ENCODE assay signal across 10 mouse cellular contexts in genomic region chr12:73544736-73545671, GRCm38 (mm10). TPM values are rescaled to one million over a fixed set of nuclear protein-coding genes. Genes with fewer than 3 reads are reported as not detected.
A peak's percentile ranks its signal among the peaks of the same experiment; 100 is the strongest.
DNase-seq lines count a peak whose midpoint lies in the region; ATAC-seq lines count a peak whose summit lies in the region.
"Had no signal": no experiment of that assay in that cellular context is flagged by ENCODE, and none has a peak within 500 bp of the region (broad histone marks: within the 10 kb centered on the region; RNA-seq: fewer than 3 reads in every experiment).

No protein-coding gene starts in this region.

- H3K4me3 ChIP-seq in erythroblast, embryonic 14.5 days (replicated peaks): peak overlapping the region; percentile 48
- H3K4me3 ChIP-seq in liver, embryonic 11.5 days (ENCODE audit: low read depth, low read length): peak overlapping the region; percentile 49
- H3K4me3 ChIP-seq: myocyte had no signal

- 12% methylated on average over 48 of the region's 48 CpGs for WGBS in liver, embryonic 11.5 days

- peaks cover 66% of the 10 kb centered on the region for H3K27me3 ChIP-seq in erythroblast, embryonic 14.5 days (ENCODE audit: control insufficient read depth)
- peaks cover 63% of the 10 kb centered on the region for H3K27me3 ChIP-seq in liver, embryonic 11.5 days (replicated peaks; ENCODE audit: control insufficient read depth, insufficient read depth, low read length)

- H3K27ac ChIP-seq in liver, embryonic 11.5 days (ENCODE audit: low read depth, low read length): no peak overlapping the region

- H3K9me3 ChIP-seq in erythroblast, embryonic 14.5 days (ENCODE audit: control insufficient read depth, low read length): peaks cover 6% of the 10 kb centered on the region; the same call in 1 of the 2 replicates
- no peaks in the 10 kb centered on the region for H3K9me3 ChIP-seq in liver, embryonic 11.5 days (ENCODE audit: control insufficient read depth, low read length)

- H3K9ac ChIP-seq in liver, embryonic 11.5 days (ENCODE audit: low read depth, low read length): no peak overlapping the region

- H3K36me3 ChIP-seq in erythroblast, embryonic 14.5 days (ENCODE audit: control insufficient read depth): no peaks in the 10 kb centered on the region
- H3K36me3 ChIP-seq in liver, embryonic 11.5 days (ENCODE audit: control insufficient read depth, insufficient read depth, low read length): no peaks in the 10 kb centered on the region

- peaks cover 4% of the 10 kb centered on the region for H3K4me1 ChIP-seq in erythroblast, embryonic 14.5 days (ENCODE audit: control insufficient read depth)
- peaks cover 5% of the 10 kb centered on the region; the same call in 1 of the 2 replicates for H3K4me1 ChIP-seq in liver, embryonic 11.5 days (replicated peaks; ENCODE audit: control insufficient read depth, insufficient read depth, low read length)

- ATAC-seq in erythroblast, adult 5-6 weeks (replicated peaks; ENCODE audit: low FRiP score, poor library complexity, severe bottlenecking): no peak
- no peak for ATAC-seq in liver, embryonic 11.5 days (replicated peaks; ENCODE audit: low FRiP score)

- peak overlapping the region; percentile 72 for H3K4me2 ChIP-seq in liver, embryonic 11.5 days

- DNase-seq in thymus, postnatal 14 days: peak; percentile 16
- no peak for DNase-seq in thymus, postnatal 0 days (ENCODE audit: low spot score)
- no peak for DNase-seq in liver, embryonic 11.5 days (ENCODE audit: low spot score)
- DNase-seq in ovary, postnatal 10 days (ENCODE audit: low spot score): no peak
- DNase-seq in frontal cortex, adult 2 months (ENCODE audit: extremely low spot score in 1 of 2, low spot score in 1 of 2): no peak
- DNase-seq in left cerebral cortex, adult 18-20 months (ENCODE audit: low spot score in 2 of 2): no peak
- DNase-seq: cerebellum, adult 11-12 months had no signal

RNA-seq across cellular contexts. Expression of gene Tmem30b, which starts 1.2 kb away (rescaled TPM):
- not detected in 2 replicates for polyA plus RNA-seq in erythroblast, embryonic 14.5 days (2012)
- total RNA-seq in erythroblast, adult 5-6 weeks (2015; ENCODE audit: low replicate concordance): not detected in 2 replicates
- total RNA-seq in erythroblast, adult 5-6 weeks (2017; ENCODE audit: low replicate concordance): not detected in 2 replicates
- polyA plus RNA-seq in thymus, postnatal 0 days (2015; fragmentation: Nextera tagmentation; extraction: Ambion mirVana): 11.6 and 12.5 TPM in 2 replicates
- polyA plus RNA-seq in liver, embryonic 11.5 days (2014; fragmentation: Nextera tagmentation; extraction: Ambion mirVana): 0.58 and 0.94 TPM in 2 replicates
- polyA plus RNA-seq in frontal cortex, adult 2 months (2012; rRNA removed): 0.10 and 0.15 TPM in 2 replicates
- under 1 TPM; 0.30 to 0.40 TPM for total RNA-seq in left cerebral cortex, adult 18-20 months (2021)
- polyA plus RNA-seq: myocyte had no signal

RNA-seq across cellular contexts. Expression of gene Prkch, which starts 39.6 kb away (rescaled TPM):
- polyA plus RNA-seq in erythroblast, embryonic 14.5 days (2012): 0.01 TPM in 2 replicates
- 2.5 and 2.7 TPM in 2 replicates for total RNA-seq in erythroblast, adult 5-6 weeks (2015; ENCODE audit: low replicate concordance)
- total RNA-seq in erythroblast, adult 5-6 weeks (2017; ENCODE audit: low replicate concordance): 2.1 and 2.4 TPM in 2 replicates
- 37.1 and 40.4 TPM in 2 replicates for polyA plus RNA-seq in thymus, postnatal 0 days (2015; fragmentation: Nextera tagmentation; extraction: Ambion mirVana)
- polyA plus RNA-seq in liver, embryonic 11.5 days (2014; fragmentation: Nextera tagmentation; extraction: Ambion mirVana): 5.7 and 6.4 TPM in 2 replicates
- 2.8 and 3.1 TPM in 2 replicates for polyA plus RNA-seq in frontal cortex, adult 2 months (2012; rRNA removed)
- 1 to 10 TPM; 4.8 to 5.6 TPM for total RNA-seq in left cerebral cortex, adult 18-20 months (2021)
